Mouse (Mus musculus) lung, embryonic 16.5 days (tissue): ENCODE measurements around the gene Mtap. TPM values are rescaled to one million over a fixed set of nuclear protein-coding genes. Genes with fewer than 3 reads are reported as not detected.

Experiments used
- ATAC-seq: fragments of 200-750 bp; cut with Nextera tagmentation; 2 replicates; pipeline ENCODE4 v1.8.0; 2017; ENCODE audit warnings: low read depth, mild to moderate bottlenecking, moderate library complexity
- H3K27ac ChIP-seq: fragments of 300-500 bp; sonication (generic); 2 replicates; pipeline ENCODE4 v1.5.1; 2014; ENCODE audit warnings: mild to moderate bottlenecking, control low read depth, low read length
- H3K27me3 ChIP-seq: fragments of 300-500 bp; sonication (generic); 2 replicates; pipeline ENCODE4 v1.6.1; 2014; ENCODE audit warnings: low read depth, low read length, mixed read lengths; ENCODE audit not compliant: control insufficient read depth, insufficient read depth
- H3K36me3 ChIP-seq: fragments of 300-500 bp; sonication (generic); 2 replicates; pipeline ENCODE4 v1.6.1; 2014; ENCODE audit warnings: low read length; ENCODE audit not compliant: control insufficient read depth, insufficient read depth
- H3K4me1 ChIP-seq: fragments of 300-500 bp; sonication (generic); replicated peaks from 2 replicates; pipeline ENCODE4 v1.6.1; 2014; ENCODE audit warnings: low read length, mixed read lengths; ENCODE audit not compliant: control insufficient read depth, insufficient read depth
- H3K4me2 ChIP-seq: fragments of 300-500 bp; sonication (generic); 2 replicates; pipeline ENCODE4 v1.6.1; 2014; ENCODE audit warnings: low read depth, low read length, control low read depth
- H3K4me3 ChIP-seq: fragments of 300-500 bp; sonication (generic); 2 replicates; pipeline ENCODE4 v1.5.1; 2014; ENCODE audit warnings: mild to moderate bottlenecking, low read length, control low read depth
- H3K9ac ChIP-seq: fragments of 300-500 bp; sonication (generic); 2 replicates; pipeline ENCODE4 v1.6.1; 2014; ENCODE audit warnings: low read length, control low read depth
- H3K9me3 ChIP-seq: fragments of 300-500 bp; sonication (generic); 2 replicates; pipeline ENCODE4 v1.6.1; 2016; ENCODE audit warnings: low read length; ENCODE audit not compliant: control insufficient read depth
- WGBS: fragments of 180-500 bp; shearing (Covaris S2); extraction: QIAGEN DNeasy Blood & Tissue Kit; methylation state at CpG from one replicate; pipeline ENCODE4 v1.1.7; 2014; 5-methylcytosine and 5-hydroxymethylcytosine counted together
- polyA plus RNA-seq: library from polyadenylated mRNA; unstranded; fragments of >200 nt; fragmentation: Nextera tagmentation; extraction: Ambion mirVana; gene quantifications from 2 replicates; pipeline ENCODE4 v1.2.1, GENCODE M21; 2015

Mtap gene
- polyA plus RNA-seq, 1 experiment from 2014 or later, result 48.5 TPM

DNA sequence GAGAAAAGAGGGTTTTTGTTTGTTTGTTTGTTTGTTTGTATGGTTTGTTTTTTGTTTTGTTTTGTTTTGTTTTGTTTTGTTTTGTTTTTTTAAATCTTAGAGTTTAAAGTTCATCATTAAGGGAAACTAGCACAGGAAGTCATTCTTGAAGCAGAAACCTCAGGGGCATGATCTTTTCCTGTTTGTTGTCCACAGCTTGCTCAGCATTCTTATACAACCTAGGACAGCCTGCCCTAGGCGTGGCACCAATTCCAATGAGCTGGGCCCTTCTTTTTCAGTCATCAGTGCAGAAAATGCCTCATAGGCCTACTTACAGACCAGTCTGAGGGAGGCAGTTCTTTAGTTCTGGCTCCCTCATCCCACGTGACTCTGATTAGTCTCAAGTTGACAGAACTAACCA, 30.4 kb upstream of the Mtap start:
- WGBS, result 80% methylated on average over 2 of the region's 2 CpGs
- Histone ChIP-seq H3K9me3 (no peaks in the 10 kb centered on the region), H3K4me1 (no peaks in the 10 kb centered on the region), H3K4me2 (no peak overlapping the region), H3K9ac (no peak overlapping the region), H3K27ac (no peak overlapping the region), H3K4me3 (no peak overlapping the region), H3K27me3 (no peaks in the 10 kb centered on the region), H3K36me3 (no peaks in the 10 kb centered on the region)
- no peak for ATAC-seq

DNA sequence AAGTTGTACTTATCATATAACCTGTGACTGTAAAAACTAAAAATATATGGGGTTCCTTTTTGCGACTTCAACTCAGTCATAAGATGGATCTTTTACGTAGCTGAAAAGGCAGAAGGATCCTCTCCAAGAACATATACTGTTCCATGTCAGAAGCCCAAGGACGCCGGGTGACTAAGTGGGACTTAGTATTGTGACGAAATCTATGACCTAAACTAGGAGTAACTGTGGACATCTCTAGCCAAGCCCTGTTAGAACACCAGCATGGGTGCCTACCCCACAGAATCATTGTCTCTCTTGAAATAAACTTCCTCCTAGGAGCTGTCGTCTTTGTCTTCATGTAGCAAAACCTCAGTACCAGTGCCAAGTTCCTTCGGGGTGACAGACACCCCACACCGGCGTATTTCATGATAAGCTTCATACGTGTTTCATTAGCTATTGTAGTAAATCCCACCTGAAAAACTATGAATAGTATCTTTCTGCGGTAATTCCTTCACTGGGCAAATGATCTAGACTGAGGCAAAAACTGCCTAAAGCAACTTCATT, 24.7 kb upstream of the Mtap start:
- H3K9ac ChIP-seq, result no peak overlapping the region
- H3K27ac ChIP-seq, result no peak overlapping the region
- no peak overlapping the region for H3K4me2 ChIP-seq
- H3K27me3 ChIP-seq, result no peaks in the 10 kb centered on the region
- H3K9me3 ChIP-seq, result no peaks in the 10 kb centered on the region
- no peak for ATAC-seq
- H3K4me3 ChIP-seq, result no peak overlapping the region
- 86% methylated on average over 11 of the region's 11 CpGs for WGBS
- H3K36me3 ChIP-seq, result no peaks in the 10 kb centered on the region
- H3K4me1 ChIP-seq, result no peaks in the 10 kb centered on the region

DNA sequence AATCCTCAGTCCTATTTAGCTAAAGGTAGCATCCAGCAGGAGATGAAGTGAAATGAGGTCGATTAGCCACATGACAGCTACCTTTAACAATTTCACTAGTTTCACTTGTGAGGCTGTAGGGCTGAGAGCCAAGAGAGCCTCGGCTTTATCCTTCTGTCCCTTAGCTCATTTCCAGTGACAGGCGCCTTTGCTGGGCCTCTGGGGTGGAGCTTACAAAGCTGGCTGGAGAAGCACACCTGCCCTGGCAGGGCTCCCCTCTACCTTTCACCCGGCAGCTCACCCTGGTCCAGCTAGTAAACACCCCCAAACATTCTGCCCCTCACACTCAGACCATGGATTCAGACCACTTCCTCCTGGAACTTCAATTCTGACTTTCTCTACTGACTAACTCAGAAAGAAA, 24.1 kb upstream of the Mtap start:
- Histone ChIP-seq H3K27ac (no peak overlapping the region), H3K27me3 (no peaks in the 10 kb centered on the region), H3K4me3 (no peak overlapping the region), H3K9me3 (no peaks in the 10 kb centered on the region), H3K4me1 (no peaks in the 10 kb centered on the region), H3K36me3 (no peaks in the 10 kb centered on the region), H3K9ac (no peak overlapping the region), H3K4me2 (no peak overlapping the region)
- ATAC-seq, result no peak
- WGBS, result 55% methylated on average over 4 of the region's 4 CpGs

- no peaks in the 10 kb centered on the region for H3K4me1 ChIP-seq
- no peak overlapping the region for H3K9ac ChIP-seq
- WGBS, result 48% methylated on average over 2 of the region's 2 CpGs
- ATAC-seq, result no peak
- H3K36me3 ChIP-seq, result no peaks in the 10 kb centered on the region
- no peak overlapping the region for H3K27ac ChIP-seq
- H3K4me2 ChIP-seq, result no peak overlapping the region
- H3K9me3 ChIP-seq, result no peaks in the 10 kb centered on the region
- H3K27me3 ChIP-seq, result no peaks in the 10 kb centered on the region
- no peak overlapping the region for H3K4me3 ChIP-seq
These were observed 20.9 kb upstream of the Mtap start for GRCm38 (mm10) chr4:89116006-89116405.

DNA sequence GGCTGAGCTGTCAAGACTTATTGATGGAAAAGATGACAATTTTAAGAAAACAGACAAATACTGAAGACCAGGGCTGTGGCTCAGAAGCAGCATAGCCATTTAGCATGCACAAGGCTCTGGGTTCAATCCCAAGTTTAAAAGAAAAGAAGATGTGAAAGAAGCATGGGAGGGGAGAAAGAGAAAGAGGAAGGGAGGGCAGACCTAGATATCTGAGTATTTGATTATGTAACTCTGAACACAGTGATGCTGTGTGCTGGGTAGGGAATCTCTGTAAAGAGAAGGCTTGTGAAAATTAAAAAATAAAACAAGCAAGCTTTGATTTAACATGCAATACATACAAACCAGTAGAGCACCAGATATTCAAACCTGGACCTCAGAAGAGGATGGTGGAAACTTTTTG, 17.0 kb upstream of the Mtap start:
- H3K4me1 ChIP-seq, result no peaks in the 10 kb centered on the region
- no peak overlapping the region for H3K4me3 ChIP-seq
- no peaks in the 10 kb centered on the region for H3K27me3 ChIP-seq
- H3K36me3 ChIP-seq, result no peaks in the 10 kb centered on the region
- ATAC-seq, result no peak
- H3K9me3 ChIP-seq, result no peaks in the 10 kb centered on the region
- no peak overlapping the region for H3K4me2 ChIP-seq
- no peak overlapping the region for H3K27ac ChIP-seq
- H3K9ac ChIP-seq, result no peak overlapping the region

DNA sequence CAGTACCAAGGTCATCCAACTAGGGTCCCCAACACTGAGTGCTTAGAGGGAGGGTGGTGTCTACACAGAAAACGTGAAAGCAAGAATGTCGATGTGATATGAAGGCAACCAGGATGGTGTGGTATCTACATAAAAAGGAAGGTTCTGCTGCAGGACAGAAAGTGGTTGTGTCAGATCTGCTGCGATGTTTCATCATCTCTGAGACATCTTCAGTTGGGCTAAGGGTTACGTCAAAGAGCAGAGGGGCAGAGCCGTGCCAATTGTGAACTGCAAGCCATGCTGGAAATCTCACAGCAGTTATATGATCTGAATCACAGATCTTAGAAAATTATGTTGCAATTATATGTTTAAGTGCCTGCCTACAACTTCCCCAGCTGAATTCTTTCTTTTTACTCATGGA, 16.6 kb upstream of the Mtap start:
- Histone ChIP-seq H3K4me2 (no peak overlapping the region), H3K36me3 (no peaks in the 10 kb centered on the region), H3K9me3 (no peaks in the 10 kb centered on the region), H3K4me3 (no peak overlapping the region), H3K27ac (no peak overlapping the region), H3K9ac (no peak overlapping the region), H3K27me3 (no peaks in the 10 kb centered on the region), H3K4me1 (no peaks in the 10 kb centered on the region)
- 86% methylated on average over 5 of the region's 5 CpGs for WGBS
- no peak for ATAC-seq

DNA sequence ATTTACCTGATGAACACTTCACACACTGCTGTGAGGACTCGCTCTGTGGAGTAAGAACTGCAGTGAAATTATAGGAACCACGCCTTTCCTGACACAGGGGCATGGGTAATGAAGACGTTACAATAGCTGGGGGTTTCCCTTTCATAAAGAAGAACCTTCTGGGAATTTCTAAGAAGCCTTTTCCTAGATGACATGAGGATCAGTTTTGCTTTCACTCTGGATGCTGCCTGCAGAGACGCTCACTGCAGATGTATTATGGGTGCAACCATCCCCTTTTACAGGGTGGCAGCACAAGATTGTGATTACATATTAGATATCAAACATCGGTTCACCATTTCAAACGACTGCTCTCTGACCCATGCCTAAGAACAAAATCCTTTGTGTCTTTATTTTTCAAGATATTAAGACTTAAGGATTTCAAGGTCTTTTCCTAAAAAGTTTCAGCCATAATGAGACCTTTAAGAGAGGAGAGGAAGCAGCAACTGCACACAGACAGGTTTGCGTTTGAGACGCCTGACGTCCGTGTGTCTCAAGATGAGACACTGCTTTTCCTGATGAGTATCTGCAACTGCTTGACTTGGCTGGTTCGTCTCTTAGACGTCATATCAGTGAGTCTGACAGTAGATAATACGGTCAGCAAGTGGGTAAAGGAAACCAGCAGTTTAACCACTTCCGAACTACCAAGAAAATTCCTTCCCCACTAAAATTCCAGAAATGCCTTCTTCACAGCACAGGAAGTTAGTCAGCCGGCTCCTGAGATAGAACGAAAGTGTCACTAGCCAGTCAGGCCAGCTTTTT, 13.3 kb upstream of the Mtap start:
- Histone ChIP-seq H3K36me3 (no peaks in the 10 kb centered on the region), H3K27ac (no peak overlapping the region), H3K9ac (no peak overlapping the region), H3K4me2 (no peak overlapping the region; the same call in 1 of the 2 replicates), H3K27me3 (no peaks in the 10 kb centered on the region), H3K4me1 (peaks cover 5% of the 10 kb centered on the region; the same call in 1 of the 2 replicates), H3K4me3 (no peak overlapping the region), H3K9me3 (no peaks in the 10 kb centered on the region)
- ATAC-seq, result no peak
- 31% methylated on average over 16 of the region's 16 CpGs for WGBS

DNA sequence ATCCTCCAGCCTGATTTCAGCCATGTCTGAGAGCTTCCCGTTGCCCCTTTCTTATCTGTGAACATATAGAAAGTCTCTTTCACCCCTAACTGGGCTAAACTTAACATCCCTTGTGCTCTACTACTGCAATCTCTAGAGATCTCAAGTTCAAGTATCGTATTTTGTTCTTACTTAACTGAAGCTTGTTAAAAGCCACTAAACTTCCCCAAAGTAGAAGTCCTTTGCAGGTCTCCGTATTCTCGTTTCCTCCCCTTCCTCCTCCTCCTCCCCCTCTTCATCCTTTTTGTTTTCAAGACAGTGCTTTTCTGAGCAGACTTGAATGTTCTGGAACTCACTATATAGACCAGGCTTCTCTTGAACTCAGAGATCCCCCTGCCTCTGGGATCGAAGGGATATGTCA, 9.2 kb upstream of the Mtap start:
- peaks cover 5% of the 10 kb centered on the region; the same call in 1 of the 2 replicates for H3K4me1 ChIP-seq
- 44% methylated on average over 5 of the region's 5 CpGs for WGBS
- H3K27me3 ChIP-seq, result no peaks in the 10 kb centered on the region
- no peaks in the 10 kb centered on the region for H3K36me3 ChIP-seq
- ATAC-seq, result no peak
- H3K4me2 ChIP-seq, result no peak overlapping the region
- no peak overlapping the region for H3K9ac ChIP-seq
- H3K9me3 ChIP-seq, result no peaks in the 10 kb centered on the region
- H3K27ac ChIP-seq, result no peak overlapping the region
- H3K4me3 ChIP-seq, result no peak overlapping the region

GRCm38 (mm10) chr4:89128080-89128936, 8.6 kb upstream of the Mtap start:
- peak; percentile 76 for ATAC-seq
- peak overlapping the region; percentile 27 for H3K4me2 ChIP-seq
- no peaks in the 10 kb centered on the region for H3K9me3 ChIP-seq
- WGBS, result 16% methylated on average over 20 of the region's 20 CpGs
- peaks cover 5% of the 10 kb centered on the region; the same call in 1 of the 2 replicates for H3K4me1 ChIP-seq
- H3K27ac ChIP-seq, result no peak overlapping the region
- H3K9ac ChIP-seq, result no peak overlapping the region
- no peak overlapping the region for H3K4me3 ChIP-seq
- no peaks in the 10 kb centered on the region for H3K27me3 ChIP-seq
- H3K36me3 ChIP-seq, result no peaks in the 10 kb centered on the region
